Mouse (Mus musculus) right cerebral cortex, adult 2 months (tissue): ENCODE measurements around the gene Cd151.

Source experiments
- DNase-seq, 2 experiments: peaks; one replicate each; pipeline ENCODE4 v3.0.0; 2021 to 2022; ENCODE audit warnings: low spot score in 2 of 2

The Cd151 gene

GRCm38 (mm10) chr7:141467230-141468030 lies at the start of gene Cd151:
Gene Cd151, plus strand, starts transcription at chr7:141467392.
- peak; percentile 67 to 69 for DNase-seq

DNA sequence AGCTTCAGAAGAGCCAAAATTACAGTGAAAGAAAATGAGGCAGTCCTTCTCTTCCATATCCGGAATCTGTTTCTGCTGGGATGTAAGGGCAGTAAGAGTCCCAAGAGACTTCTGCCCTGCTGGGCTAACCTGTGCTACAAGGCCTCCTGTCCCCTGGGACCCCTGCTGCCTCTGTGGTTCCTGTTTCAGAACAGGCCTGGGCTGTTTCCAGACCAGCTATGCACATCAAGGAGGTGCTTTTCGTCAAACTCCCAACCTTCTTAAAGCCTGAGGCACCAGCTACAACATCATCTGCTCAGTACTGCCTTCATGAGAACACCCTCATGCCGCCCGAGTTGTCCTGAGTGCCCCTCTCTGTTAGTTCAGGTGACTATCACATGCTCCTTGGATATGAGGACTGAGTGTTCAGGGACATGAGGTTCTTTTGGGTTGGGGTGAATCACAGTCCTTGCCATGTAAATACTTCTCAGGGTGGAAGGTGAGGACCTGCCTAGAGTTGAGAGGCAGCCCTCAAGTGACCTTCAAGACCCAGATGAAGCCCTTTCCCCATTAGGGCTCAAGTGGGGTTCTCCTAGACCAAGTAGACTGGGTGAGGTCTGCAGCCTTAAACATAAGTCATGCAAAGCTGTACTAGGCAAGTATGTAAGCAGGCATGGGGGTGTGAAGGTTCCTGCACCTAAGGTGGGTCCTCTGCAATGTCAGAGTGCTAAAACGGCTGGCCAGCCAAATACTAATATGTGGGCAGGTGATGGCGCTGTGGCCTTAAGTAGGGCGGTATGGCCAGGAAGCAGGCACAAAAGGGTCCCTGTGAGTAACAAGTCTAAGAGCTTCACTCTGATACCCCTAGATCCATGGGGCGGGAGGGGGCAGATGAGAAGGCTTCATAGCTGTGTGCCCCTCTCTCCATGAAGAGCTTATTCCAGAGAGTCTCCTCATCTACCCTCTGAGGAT lies 49.2 kb upstream of the Cd151 start:
- DNase-seq = no peak

DNA sequence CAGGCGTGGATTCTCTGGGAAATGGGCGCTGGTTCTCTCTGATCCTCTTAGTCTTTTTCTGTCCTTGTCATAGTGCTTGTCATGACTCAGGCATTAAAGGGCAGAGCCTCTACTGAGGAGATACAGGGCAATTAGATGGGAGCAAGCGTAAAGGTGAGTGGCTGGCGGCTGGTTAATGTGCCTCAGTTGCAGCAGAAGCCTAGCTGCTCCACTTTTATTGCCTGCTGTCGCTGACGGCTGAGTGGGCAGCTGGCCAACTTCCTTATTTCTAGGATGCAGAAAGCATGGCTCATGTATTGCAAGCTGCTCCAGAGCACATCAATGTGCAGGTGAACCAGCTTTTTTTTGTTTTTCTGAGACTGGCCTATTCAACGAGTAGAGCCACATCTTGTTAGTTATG lies 48.2 kb upstream of the Cd151 start:
- peak; percentile 64 to 65 for DNase-seq

DNA sequence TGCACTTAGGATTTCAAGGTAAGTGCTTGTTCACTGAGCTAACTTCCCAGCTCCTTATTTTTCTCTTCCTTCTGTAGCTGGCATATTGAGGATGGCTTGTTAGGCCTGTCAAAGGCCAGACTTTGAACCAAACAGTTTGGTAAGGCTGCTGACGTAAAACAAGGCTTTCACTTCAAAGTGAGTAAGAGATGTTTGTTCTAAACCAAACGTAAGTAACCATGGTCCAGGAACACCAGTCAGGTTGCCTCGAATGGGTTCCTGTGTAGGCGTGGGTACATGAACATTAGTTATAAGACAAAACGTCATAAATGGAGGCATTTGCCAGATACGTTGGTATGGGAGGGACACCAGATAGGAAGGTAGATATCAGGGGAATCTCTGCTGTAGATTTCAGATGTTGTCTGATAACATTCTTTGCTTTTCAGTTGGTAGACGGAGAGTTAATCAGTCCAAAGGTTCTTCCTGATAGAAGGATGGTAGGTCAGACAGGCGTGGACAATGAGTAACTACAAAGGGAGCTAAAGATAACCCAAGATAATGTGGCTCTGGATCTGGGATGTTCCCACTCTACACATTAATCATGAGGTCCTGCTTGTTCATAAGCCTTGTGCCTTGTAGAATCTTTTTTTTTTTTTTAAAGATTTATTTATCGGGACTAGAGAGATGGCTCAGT lies 47.0 kb upstream of the Cd151 start:
- no peak for DNase-seq

GRCm38 (mm10) chr7:141423811-141424210 lies 43.4 kb upstream of the Cd151 start:
- no peak for DNase-seq

- DNase-seq = no peak
These were observed 40.1 kb upstream of the Cd151 start for GRCm38 (mm10) chr7:141426948-141427730.

DNA sequence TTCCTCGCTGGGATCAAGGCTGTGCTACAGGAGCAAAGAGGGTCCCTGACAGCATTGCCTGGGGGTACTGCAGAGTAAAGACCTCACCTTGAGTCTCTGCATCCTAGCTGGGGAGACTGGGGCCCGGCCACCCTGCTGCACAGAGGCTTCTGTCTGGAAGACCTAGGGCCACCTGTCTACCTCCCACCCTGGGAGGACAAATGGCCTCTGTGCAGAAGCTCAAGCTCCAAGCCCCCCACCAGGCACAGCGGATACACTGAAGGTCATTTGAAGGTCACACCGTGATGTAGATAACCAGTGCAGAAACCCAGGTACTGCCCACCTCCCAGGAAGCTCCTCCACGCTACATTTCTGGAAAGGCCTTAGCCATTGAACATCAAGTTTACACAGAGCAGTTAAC lies 38.5 kb upstream of the Cd151 start:
- DNase-seq = no peak

- peak; percentile 92 to 93 for DNase-seq
These were observed 37.9 kb upstream of the Cd151 start, which contains the start of gene Cend1 for GRCm38 (mm10) chr7:141429310-141429709. Gene Cend1, minus strand, starts transcription at chr7:141429491.

DNA sequence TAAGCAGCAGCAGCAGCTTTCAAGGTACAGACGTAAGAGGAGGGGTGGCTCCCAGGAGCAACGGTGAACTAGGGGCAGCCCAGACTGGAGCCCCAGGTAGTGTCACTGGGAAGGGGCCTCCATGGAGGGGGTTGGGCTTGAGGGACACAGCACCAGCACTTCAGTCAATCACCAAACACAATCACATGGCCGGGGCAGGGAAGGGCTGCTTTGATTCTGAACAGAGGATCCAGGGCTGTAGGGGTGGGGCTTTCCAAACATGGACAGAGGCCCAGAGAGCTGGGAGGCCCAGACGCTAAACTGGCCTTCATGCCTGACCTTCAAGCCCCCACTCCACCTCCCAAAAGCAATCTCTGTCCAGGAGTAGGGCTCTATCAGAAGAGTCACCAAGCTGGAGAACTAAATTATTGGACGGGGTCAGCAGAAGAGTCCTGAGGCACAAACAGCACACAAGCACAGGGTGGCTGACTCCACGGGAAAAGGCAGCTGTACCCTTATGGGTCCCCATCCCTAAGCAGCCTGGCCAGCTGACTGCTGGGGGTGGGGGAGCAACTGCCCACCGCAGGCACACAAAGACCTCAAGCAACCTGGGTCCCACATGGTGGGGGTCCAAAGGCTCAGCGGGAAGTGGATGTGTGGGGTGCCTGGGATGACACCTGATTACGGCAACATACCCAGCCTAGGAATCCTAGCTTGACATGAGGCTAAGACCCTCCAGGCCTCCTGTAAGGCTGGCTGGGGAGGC lies 37.2 kb upstream of the Cd151 start:
- DNase-seq = no peak

DNA sequence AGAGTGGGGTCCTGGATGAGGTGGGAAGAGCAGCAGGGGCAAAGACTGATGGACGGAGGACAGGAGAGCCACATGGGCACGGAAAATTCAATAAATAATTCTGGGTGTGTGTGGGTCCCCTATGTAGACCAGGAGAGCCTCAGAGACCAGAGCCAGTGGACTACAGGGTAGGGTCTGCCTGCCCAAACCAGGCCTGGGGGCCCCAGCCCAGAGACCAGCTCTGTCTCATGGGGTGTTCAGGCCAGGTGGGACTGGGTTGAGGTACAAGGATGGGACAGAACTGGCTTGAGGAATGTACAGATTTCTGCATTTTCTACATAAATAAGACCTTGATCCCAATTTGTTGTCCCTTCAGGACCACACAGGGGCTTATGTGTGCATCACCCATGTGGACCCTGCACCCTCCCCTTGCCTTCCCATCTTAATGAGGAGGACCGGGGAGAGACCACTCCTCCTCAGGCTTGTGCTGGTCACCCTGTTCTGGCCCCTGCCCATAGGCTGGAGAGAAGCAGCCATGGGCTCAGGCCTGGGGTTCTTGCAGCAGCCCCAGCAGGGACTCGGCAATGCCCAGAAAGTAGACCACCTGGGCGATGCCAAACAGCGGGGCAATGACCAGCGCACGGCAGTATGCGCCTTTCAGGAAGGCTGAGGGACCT lies 36.5 kb upstream of the Cd151 start:
- no peak for DNase-seq

DNA sequence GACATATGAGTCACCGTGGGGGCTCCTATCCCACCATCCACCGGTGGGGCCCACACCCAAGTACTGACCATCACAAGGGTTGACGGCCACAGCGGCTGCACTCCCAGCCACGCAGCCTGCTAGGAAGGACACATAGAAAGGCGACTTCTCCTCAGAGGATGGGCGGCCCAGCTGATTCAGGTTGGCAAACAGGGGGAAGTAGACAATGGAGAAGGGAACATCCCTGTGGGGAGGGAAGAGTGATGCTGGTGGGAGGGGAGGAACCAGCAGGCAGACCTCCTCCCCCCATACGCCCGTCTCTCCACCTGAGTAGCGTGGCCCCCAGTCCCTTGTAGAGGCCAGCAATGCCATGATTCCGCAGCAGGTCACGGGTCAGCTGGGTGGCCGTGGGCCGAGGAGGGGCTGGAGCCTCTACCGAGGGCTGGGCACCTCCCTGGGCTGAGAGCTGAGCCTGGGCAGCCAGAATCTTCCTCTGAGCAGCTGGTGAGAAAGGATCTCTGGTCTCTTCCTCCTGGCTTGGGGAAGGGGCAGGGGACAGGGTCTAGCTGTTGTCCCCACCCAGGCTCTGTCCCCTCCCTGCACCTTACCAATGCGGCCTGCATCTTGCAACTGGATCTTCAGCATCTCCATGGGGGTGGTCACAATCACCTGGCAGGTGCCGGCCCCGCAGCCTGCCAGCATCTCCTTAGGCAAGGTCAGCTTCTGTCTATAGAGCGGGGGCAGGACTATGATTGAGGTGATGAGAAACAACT lies 35.6 kb upstream of the Cd151 start:
- DNase-seq = no peak

DNA sequence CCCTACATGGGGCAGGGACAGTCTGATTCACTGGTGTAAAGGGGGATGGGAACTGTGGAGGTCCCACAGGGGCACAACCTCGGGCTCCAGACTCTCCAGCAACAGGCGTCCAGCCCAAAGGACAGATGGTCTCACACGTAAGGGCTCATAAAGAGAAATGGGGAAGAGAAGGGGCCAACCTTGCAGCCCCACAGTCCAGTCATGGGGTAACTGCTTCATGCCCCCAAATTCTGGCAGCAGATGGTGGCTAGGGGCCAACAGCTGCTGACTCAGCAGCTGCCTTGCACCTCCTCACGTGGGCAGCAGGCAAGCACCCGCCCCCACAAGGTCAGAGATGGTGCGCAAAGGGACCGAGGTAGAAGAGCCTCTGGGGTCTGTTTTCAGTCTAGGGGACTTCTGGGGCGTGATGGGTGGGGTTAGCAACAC lies 35.0 kb upstream of the Cd151 start:
- DNase-seq = no peak

- no peak for DNase-seq
These were observed 34.3 kb upstream of the Cd151 start for GRCm38 (mm10) chr7:141432741-141433516.

GRCm38 (mm10) chr7:141433517-141434400 lies 33.4 kb upstream of the Cd151 start:
- DNase-seq = no peak

DNA sequence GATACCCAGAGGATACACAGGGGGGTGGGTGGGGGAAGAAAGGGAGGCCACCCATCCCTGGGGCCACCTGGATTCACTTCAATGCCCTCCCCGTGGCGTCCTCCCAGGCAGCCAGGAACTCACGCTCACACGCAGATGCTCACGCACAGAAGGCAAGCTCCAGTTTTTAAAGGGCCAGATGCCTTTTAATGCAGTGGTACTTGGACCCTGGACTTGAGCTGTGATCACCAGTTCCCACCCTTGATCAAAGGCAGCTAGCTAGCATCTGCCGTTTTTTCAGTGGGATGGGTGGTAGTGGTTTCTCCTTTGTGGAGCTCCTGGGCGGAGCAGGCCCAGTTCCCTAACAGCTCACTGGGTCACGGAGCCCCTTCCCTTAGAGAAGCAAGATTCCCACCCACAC lies 32.7 kb upstream of the Cd151 start:
- DNase-seq = peak; percentile 70 to 84

- DNase-seq = peak; percentile 58
These were observed 31.9 kb upstream of the Cd151 start for GRCm38 (mm10) chr7:141435129-141435855.
